Mouse (Mus musculus): Measurements from ENCODE around the gene Disp3. TPM values are rescaled to one million over a fixed set of nuclear protein-coding genes. Genes with fewer than 3 reads are reported as not detected.

The Disp3 gene
- polyA plus RNA-seq, 1 experiment: 2.5 TPM

DNA sequence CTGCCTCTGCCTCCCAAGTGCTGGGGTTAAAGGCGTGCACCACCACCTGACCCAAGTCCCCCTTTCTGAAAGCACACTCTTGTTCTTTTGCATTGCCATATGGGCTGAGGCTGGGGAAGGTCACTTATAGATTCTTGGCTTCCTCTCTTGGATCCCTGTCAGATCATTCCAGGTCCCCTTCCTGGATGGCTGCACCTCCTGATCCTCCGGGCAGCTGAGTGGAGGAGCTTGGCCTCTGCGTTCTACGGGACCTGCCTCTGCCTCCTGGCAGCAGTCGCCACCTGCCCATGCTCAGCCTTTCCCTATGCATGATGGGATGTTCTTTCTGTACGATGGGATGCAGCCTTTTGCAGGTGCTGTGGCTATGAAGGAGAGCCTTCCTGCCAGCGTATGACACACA is 23.1 kb upstream of the Disp3 start:
- Histone ChIP-seq H3K4me3 (ENCODE audit: control insufficient read depth, low read depth, low read length) (no peak overlapping the region), H3K27ac (ENCODE audit: control insufficient read depth, insufficient read depth, low read depth, low read length) (no peak overlapping the region), H3K27me3 (ENCODE audit: control insufficient read depth, insufficient read depth, low read length) (no peaks in the 10 kb centered on the region), H3K36me3 (ENCODE audit: control insufficient read depth, insufficient read depth, low read length) (no peaks in the 10 kb centered on the region), H3K4me1 (ENCODE audit: control insufficient read depth, insufficient read depth, low read length) (no peaks in the 10 kb centered on the region)
- TF ChIP-seq CTCF (IDR thresholded peaks at IDR 0.05; ENCODE audit: control insufficient read depth, insufficient read depth, insufficient replicate concordance, low read depth, low read length): no peak
- no peak for TF ChIP-seq POLR2A (IDR thresholded peaks at IDR 0.05; ENCODE audit: control insufficient read depth, low read depth, low read length)

DNA sequence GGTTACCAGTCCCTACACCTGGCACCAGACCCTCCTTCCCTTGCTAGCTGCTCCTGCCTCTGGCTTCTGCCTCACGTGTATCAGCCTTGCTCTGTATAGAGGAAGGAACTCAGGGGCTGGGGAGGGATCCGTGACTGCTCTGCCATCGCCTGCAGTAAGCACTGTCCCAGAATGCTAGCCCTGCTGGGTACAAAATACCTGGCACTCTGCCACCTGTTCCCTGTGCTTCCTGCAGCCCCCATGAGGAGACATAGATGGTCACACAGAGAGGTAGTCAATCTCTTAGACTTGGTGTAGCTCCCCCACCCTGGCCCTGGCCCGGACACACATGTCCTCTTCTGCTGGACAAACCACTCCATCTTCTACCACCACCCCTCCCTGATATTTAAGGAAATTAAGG is 22.4 kb upstream of the Disp3 start:
- Histone ChIP-seq H3K4me1 (ENCODE audit: control insufficient read depth, insufficient read depth, low read length) (no peaks in the 10 kb centered on the region), H3K27me3 (ENCODE audit: control insufficient read depth, insufficient read depth, low read length) (no peaks in the 10 kb centered on the region)
- TF ChIP-seq CTCF (IDR thresholded peaks at IDR 0.05; ENCODE audit: control insufficient read depth, insufficient read depth, insufficient replicate concordance, low read depth, low read length) (no peak), POLR2A (IDR thresholded peaks at IDR 0.05; ENCODE audit: control insufficient read depth, low read depth, low read length) (no peak)

DNA sequence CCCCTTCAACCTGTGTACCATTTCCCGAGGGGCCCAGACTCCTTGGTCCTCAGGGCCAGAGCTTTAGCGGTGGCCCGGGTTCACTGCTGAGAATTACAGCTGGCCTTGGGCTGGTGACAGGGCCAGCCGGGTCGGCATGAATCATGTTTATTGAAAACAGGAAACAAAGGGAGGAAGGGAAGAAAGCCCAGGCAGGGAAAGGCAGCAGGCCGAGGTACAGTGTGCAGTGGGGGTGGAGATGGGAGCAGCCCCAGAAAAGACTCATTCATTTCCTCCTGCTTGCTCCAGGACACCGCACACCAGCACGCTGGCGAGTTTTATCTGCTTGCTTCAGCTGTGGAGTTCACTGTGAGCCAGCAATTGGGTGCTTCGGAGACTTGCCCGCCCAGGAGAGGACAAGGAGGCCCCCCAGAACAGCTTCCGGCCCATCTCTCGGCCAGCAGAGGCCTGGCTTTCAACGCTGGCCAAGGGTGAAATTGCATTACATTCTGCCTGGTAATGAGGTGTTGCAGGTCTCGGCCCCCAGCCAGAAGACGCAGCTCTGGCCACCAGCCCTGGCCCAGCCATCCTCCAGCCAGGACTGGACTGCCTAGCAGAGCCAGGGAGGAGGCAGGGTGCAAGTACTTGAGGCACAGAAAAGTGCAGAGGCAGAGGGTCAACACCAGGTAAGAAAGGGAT is 18.8 kb upstream of the Disp3 start:
- Histone ChIP-seq H3K36me3 (ENCODE audit: control insufficient read depth, insufficient read depth, low read length) (no peaks in the 10 kb centered on the region), H3K4me3 (ENCODE audit: control insufficient read depth, low read depth, low read length) (no peak overlapping the region), H3K27me3 (ENCODE audit: control insufficient read depth, insufficient read depth, low read length) (no peaks in the 10 kb centered on the region), H3K27ac (ENCODE audit: control insufficient read depth, insufficient read depth, low read depth, low read length) (no peak overlapping the region), H3K4me1 (ENCODE audit: control insufficient read depth, insufficient read depth, low read length) (no peaks in the 10 kb centered on the region)
- TF ChIP-seq CTCF (IDR thresholded peaks at IDR 0.05; ENCODE audit: control insufficient read depth, insufficient read depth, insufficient replicate concordance, low read depth, low read length) (no peak), POLR2A (IDR thresholded peaks at IDR 0.05; ENCODE audit: control insufficient read depth, low read depth, low read length) (no peak)

More for the DNA sequence above, 22.4 kb upstream of the Disp3 start:
- H3K4me3 ChIP-seq (ENCODE audit: control insufficient read depth, low read depth, low read length): no peak overlapping the region
- no peak overlapping the region for H3K27ac ChIP-seq (ENCODE audit: control insufficient read depth, insufficient read depth, low read depth, low read length)
- no peaks in the 10 kb centered on the region for H3K36me3 ChIP-seq (ENCODE audit: control insufficient read depth, insufficient read depth, low read length)

DNA sequence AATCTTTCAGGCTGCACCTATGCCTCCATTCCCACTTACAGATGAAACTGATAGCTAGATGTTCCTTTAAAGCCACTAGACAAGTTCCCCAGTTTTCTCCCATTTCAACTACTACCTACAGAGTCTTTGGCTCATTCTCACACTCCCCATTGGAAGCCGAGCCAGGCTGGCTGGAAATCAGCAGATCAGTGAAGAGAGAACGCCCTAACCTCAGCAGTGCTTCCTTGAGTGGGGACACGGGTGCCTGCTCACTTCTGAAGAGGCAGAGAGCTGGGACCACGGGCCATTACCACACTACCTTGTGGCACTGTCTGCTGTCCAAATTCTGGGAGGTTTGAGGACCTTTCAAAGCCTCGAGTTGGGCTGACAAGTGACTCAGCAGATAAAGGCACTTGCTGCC is 11.0 kb upstream of the Disp3 start:
- no peaks in the 10 kb centered on the region for H3K27me3 ChIP-seq (ENCODE audit: control insufficient read depth, insufficient read depth, low read length)
- no peaks in the 10 kb centered on the region for H3K4me1 ChIP-seq (ENCODE audit: control insufficient read depth, insufficient read depth, low read length)
- TF ChIP-seq CTCF (IDR thresholded peaks at IDR 0.05; ENCODE audit: control insufficient read depth, insufficient read depth, insufficient replicate concordance, low read depth, low read length) (no peak), POLR2A (IDR thresholded peaks at IDR 0.05; ENCODE audit: control insufficient read depth, low read depth, low read length) (no peak)

DNA sequence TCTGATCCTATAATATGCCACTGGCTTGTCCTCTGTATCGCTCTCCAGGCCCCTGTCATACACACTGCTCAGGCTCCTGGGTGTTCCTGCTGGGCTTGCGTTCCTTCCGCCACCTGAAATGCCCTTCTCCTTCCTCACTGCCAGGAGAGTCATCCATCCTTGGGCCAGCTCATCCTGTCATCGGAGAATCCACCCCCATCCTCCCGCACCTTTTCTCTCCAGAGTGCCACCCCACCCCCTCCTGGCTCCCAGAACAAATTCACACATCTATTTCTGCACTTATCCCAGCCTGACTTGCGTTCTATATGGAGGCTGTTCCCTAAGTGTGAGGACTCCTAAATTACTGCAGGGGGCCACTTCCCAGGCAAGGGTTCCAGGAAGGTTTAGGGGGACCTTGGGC is 9.9 kb upstream of the Disp3 start:
- Histone ChIP-seq H3K36me3 (ENCODE audit: control insufficient read depth, insufficient read depth, low read length) (no peaks in the 10 kb centered on the region), H3K4me3 (ENCODE audit: control insufficient read depth, low read depth, low read length) (no peak overlapping the region), H3K4me1 (ENCODE audit: control insufficient read depth, insufficient read depth, low read length) (no peaks in the 10 kb centered on the region), H3K27ac (ENCODE audit: control insufficient read depth, insufficient read depth, low read depth, low read length) (no peak overlapping the region), H3K27me3 (ENCODE audit: control insufficient read depth, insufficient read depth, low read length) (no peaks in the 10 kb centered on the region)
- TF ChIP-seq CTCF (IDR thresholded peaks at IDR 0.05; ENCODE audit: control insufficient read depth, insufficient read depth, insufficient replicate concordance, low read depth, low read length): no peak

More for the DNA sequence above, 11.0 kb upstream of the Disp3 start:
- H3K36me3 ChIP-seq (ENCODE audit: control insufficient read depth, insufficient read depth, low read length): no peaks in the 10 kb centered on the region
- H3K27ac ChIP-seq (ENCODE audit: control insufficient read depth, insufficient read depth, low read depth, low read length): no peak overlapping the region
- H3K4me3 ChIP-seq (ENCODE audit: control insufficient read depth, low read depth, low read length): no peak overlapping the region

DNA sequence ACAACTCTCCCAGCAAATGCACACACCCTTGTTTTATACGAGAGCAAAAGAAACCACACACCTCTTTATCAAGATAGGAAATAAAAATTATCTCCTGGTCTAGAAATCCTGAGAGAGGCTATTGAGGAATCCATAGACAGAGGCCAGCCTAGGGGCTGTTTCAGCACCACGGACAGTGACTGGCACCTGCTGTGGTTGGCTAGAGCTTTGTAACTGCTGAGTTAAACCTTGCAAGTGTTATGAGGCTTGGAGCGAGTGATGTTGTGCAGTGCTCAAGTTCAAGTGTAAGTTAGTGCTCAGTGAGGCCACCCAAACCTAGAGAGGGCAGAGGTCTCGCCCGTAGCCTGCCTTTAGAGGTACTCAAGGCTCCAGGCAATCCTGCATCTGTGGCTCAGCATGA is 5.6 kb upstream of the Disp3 start:
- H3K27ac ChIP-seq (ENCODE audit: control insufficient read depth, insufficient read depth, low read depth, low read length): no peak overlapping the region
- no peaks in the 10 kb centered on the region for H3K27me3 ChIP-seq (ENCODE audit: control insufficient read depth, insufficient read depth, low read length)
- TF ChIP-seq POLR2A (IDR thresholded peaks at IDR 0.05; ENCODE audit: control insufficient read depth, low read depth, low read length): no peak
- TF ChIP-seq CTCF (IDR thresholded peaks at IDR 0.05; ENCODE audit: control insufficient read depth, insufficient read depth, insufficient replicate concordance, low read depth, low read length): no peak
- H3K36me3 ChIP-seq (ENCODE audit: control insufficient read depth, insufficient read depth, low read length): no peaks in the 10 kb centered on the region
- H3K4me1 ChIP-seq (ENCODE audit: control insufficient read depth, insufficient read depth, low read length): peaks cover under 1% of the 10 kb centered on the region
- no peak overlapping the region for H3K4me3 ChIP-seq (ENCODE audit: control insufficient read depth, low read depth, low read length)

DNA sequence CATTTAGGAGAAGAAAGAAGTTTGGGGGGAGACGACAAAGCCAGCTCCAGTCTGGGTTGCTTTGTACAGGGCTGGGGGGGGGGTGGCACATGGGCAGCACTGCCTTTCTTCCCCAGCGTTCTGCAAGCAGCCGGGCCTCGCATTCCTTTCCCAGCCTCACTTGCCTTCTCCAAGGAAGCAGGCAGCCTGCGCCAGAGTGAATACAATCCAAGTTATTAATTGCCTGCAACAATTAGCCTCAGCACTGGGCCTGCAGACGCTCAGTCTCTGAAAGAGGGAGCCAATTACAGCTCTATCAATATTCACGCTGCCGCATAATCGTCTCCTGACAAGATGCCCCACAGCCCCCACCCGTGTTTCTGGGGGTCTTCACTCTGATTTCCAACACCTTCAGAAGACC is 4.1 kb upstream of the Disp3 start:
- no peak for TF ChIP-seq POLR2A (IDR thresholded peaks at IDR 0.05; ENCODE audit: control insufficient read depth, low read depth, low read length)
- TF ChIP-seq CTCF (IDR thresholded peaks at IDR 0.05; ENCODE audit: control insufficient read depth, insufficient read depth, insufficient replicate concordance, low read depth, low read length): no peak
- H3K36me3 ChIP-seq (ENCODE audit: control insufficient read depth, insufficient read depth, low read length): no peaks in the 10 kb centered on the region
- no peaks in the 10 kb centered on the region for H3K27me3 ChIP-seq (ENCODE audit: control insufficient read depth, insufficient read depth, low read length)
- peaks cover 8% of the 10 kb centered on the region for H3K4me1 ChIP-seq (ENCODE audit: control insufficient read depth, insufficient read depth, low read length)
- H3K4me3 ChIP-seq (ENCODE audit: control insufficient read depth, low read depth, low read length): no peak overlapping the region
- no peak overlapping the region for H3K27ac ChIP-seq (ENCODE audit: control insufficient read depth, insufficient read depth, low read depth, low read length)

DNA sequence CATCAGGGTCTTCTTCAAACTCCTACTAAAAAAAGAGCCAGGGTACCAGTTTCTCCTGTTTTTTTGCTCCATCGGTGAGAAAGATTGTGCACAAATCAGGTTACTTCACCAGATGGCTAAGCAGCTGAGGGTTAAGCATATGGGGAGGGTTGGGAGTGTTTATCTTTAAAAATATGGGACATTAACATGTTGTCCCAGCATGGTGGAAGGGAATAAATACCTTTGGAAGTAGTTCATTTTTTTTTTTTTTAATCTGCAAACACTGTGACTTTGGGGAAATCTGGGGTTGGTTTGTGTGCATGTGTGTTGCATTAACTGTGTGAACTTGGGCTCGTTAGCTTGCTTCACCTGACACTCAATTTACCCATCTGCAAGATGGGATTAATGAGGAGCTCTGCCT is 3.3 kb upstream of the Disp3 start:
- H3K27me3 ChIP-seq (ENCODE audit: control insufficient read depth, insufficient read depth, low read length): no peaks in the 10 kb centered on the region
- H3K4me3 ChIP-seq (ENCODE audit: control insufficient read depth, low read depth, low read length): no peak overlapping the region
- peaks cover 8% of the 10 kb centered on the region for H3K4me1 ChIP-seq (ENCODE audit: control insufficient read depth, insufficient read depth, low read length)
- no peak for TF ChIP-seq CTCF (IDR thresholded peaks at IDR 0.05; ENCODE audit: control insufficient read depth, insufficient read depth, insufficient replicate concordance, low read depth, low read length)
- no peak for TF ChIP-seq POLR2A (IDR thresholded peaks at IDR 0.05; ENCODE audit: control insufficient read depth, low read depth, low read length)
- H3K27ac ChIP-seq (ENCODE audit: control insufficient read depth, insufficient read depth, low read depth, low read length): no peak overlapping the region
- no peaks in the 10 kb centered on the region for H3K36me3 ChIP-seq (ENCODE audit: control insufficient read depth, insufficient read depth, low read length)

Measured in testis, adult 2 months (tissue).